Mouse (Mus musculus): Measurements from ENCODE around the gene Klhl21.
"Not testable (repeated sequence)": the region's sequence is repeated elsewhere in the genome, so short reads cannot be mapped to it uniquely, and the experiment has no call there.

Gene Klhl21

GRCm38 (mm10) chr4:152024525-152024924 is 15.9 kb downstream of the Klhl21 start:
- no peak for DNase-seq (ENCODE audit: low spot score)

DNA sequence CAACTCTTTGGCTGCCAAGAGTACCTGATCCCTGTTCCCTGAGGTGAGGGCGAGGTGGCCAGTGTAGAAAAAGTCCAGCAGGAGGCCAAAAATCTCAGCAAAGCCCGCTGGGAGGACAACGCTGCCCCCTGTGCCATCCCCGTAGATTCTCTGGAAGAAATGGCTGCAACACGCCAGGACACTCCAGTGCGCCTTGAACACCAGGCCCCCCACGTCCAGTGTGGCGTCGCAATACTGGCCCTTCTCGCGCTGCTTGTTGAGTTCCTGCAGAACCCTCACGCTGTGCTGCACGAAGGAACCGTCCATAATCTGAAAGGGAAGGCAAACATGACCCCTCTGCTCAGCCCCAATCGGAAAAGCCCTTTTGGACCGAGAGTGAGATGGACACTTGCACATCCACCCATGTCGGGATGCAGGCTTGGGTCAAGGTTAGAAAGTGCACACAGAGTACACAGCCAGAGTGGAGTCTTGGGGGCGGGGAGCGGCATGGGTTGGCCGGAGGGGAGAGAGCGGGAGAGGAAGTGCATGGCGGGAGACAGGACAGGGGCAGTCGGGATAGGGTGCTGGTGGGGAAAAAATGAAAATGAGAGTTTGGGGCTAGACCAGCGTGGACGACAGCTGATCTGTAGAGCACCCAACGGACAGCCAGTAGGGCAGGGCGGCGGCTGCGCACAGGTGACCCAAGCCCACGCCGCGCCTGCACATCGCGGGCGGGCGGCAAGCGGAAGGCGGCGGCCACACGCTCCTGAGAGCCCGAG is 18.3 kb downstream of the Klhl21 start:
- peak; percentile 72 for DNase-seq (ENCODE audit: low spot score)

GRCm38 (mm10) chr4:152027524-152027923 is 18.9 kb downstream of the Klhl21 start, which contains the start of gene Zbtb48:
Zbtb48 (minus strand) TSS chr4:152027671.
- peak; percentile 96 for DNase-seq (ENCODE audit: low spot score)

DNA sequence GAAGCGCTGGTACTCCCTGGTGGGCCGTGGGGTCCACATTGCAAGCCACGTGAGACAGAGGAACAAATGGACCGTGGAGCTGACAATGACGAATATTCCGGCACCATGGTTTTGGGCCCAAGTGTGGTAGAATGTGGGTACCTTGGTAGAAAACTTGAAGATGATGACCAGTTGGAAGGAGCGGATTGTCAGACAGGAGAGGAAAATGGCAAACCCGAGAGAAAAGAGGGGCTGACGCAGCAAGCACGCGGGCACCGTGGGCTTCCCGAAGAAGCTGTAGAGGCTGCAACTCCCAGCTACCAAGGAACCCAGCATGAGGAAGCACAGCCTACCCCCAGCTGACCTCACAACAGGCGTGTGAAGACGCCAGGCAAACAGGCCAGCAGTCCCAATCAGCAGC is 19.9 kb downstream of the Klhl21 start:
- DNase-seq (ENCODE audit: low spot score): no peak

DNA sequence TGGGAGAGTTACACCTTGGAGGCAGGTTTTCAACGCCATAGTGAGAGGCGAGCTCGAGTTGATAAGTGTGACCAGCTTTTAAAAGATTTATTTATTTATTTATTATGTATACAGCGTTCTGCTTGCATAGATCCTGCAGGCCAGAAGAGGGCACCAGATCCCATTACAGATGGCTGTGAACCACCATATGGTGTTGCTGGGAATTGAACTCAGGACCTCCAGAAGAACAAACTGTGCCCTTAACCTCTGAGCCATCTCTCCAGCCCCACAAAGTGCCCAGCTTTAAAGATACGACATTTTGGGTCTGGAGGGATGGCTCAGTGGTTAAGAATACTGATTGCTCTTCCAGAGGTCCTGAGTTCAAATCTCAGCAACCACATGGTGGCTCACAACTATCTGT is 20.5 kb downstream of the Klhl21 start:
- no peak for DNase-seq (ENCODE audit: low spot score)

- no peak for DNase-seq (ENCODE audit: low spot score)
Observed at GRCm38 (mm10) chr4:152029997-152030396, 21.4 kb downstream of the Klhl21 start.

GRCm38 (mm10) chr4:152032922-152033321 is 24.3 kb downstream of the Klhl21 start:
- no peak for DNase-seq (ENCODE audit: low spot score)

GRCm38 (mm10) chr4:152036464-152036863 is 27.9 kb downstream of the Klhl21 start:
- DNase-seq (ENCODE audit: low spot score): not testable (repeated sequence)

DNA sequence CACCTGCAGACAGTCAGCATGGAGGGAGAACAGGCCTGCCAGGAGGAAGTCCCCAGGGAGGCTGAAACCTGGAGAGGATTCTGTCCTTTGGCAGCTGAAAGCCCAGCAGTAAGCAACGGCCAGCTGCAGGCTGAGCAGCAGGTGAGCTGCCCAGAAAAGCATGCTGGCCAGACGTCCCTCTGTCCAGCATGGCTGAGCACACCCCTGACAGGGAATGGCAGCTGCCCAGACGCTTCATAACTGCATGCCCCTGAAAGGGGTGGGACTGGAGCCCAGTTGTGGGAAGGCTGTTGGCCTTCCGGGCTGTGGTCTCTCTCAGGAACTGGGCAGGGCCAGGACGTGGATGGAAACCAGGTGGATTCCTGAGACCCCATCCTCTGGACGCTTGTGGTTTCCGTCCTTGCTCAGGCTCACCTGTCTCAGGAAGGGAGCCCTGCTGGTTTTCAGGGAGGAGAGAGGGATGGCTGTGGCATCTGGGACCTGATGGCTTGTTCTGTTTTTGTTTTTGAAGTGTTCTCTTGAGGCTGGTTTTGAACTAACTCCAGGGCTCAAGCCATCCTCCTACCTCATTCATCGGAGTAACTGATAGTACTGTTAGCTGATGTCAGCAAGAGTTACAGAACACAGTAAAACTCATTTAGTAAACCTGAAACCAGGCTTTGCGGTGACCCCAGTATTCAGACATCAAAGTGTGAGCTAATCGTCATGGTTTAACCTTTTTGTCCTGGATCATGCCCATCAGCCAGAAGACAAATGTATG is 29.8 kb downstream of the Klhl21 start, which contains the start of gene Tas1r1:
Tas1r1 (minus strand) TSS at position 344 of the 760 bp plus-strand sequence.
- peak; percentile 41 for DNase-seq (ENCODE audit: low spot score)

GRCm38 (mm10) chr4:152038985-152039830 is 30.6 kb downstream of the Klhl21 start, which contains the start of gene Nol9:
Nol9 (plus strand) TSS chr4:152039321.
- DNase-seq (ENCODE audit: low spot score): peak; percentile 98

DNA sequence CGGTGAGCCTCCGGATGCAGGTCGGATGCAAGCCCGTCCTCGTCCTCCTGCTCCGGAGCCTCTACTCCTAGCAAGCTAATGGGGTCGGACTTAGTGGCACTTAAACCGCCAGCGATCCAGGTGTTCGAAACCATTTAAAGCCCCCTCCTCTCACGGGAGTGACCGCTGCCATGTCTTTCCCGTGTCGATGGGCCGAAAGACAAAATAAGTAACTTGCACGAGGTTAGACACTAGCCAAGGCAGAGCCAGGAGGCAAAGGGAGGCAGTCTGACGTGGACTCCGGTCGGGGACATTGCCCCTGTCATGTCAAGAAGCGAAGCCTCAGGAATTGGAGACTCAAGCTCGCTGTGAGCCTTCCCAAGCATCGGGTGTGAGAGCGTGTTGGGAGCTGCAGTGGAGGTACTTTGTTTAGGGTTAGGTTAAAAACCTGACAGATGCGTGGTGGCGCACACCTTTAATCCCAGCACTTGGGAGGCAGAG is 31.3 kb downstream of the Klhl21 start:
- DNase-seq (ENCODE audit: low spot score): no peak

GRCm38 (mm10) chr4:152041924-152042641 is 33.5 kb downstream of the Klhl21 start:
- no peak for DNase-seq (ENCODE audit: low spot score)

GRCm38 (mm10) chr4:152043171-152043570 is 34.6 kb downstream of the Klhl21 start:
- DNase-seq (ENCODE audit: low spot score): no peak

GRCm38 (mm10) chr4:152044609-152045008 is 36.0 kb downstream of the Klhl21 start:
- DNase-seq (ENCODE audit: low spot score): no peak

DNA sequence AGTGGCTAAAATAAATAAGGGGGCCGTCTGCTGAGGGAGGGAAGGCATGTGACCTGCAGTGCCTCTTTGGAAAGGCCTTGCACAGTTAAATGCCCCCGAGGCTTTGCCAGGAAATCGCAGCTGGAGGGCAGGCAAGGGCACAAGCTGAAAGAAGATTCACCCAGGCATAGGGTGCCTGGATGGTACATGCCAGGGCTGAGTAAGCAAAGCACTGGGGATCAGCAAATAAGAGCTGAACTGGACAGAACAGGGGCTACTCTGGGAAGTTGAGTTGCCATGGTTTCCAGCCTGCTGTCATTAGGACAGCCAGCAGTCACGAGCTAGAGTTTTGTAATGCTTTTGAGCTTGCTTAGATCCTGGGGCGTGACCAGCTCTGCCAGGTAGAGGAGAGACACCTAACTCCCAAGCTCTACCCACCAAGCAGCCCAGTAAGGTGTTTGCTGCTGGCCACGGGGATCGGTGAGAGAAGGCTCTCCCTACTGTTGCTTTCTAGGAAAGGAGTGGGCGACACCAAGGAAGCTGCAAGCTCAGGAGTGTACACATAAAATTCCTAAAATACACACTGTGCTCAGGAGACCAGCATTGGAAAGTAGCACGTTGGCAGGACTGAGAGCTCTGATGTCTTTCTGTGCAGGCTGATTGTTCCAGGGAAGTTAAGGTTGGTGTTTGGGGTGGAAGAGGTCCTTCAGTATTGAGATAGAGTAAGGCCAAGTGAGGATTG is 53.9 kb downstream of the Klhl21 start:
- no peak for DNase-seq (ENCODE audit: low spot score)

DNA sequence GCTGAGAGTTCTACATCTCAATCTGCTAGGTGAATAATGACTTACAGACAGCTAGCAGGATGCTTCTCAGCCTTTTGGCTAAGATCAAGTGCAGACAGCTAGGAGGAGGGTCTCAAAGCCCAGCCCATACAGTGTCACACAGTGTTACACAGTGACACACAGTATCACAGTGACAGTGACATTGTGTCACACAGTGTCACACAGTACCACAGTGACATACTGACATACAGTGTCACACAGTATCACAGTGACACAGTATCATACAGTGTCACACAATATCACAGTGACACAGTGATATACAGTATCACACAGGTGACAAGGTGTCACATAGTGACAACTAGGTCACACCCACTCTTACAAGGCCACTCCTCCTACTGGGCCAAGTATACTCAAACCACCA is 58.7 kb downstream of the Klhl21 start:
- no peak for DNase-seq (ENCODE audit: low spot score)
